Mouse (Mus musculus): ENCODE measurements around the gene Gpc4.
A peak's percentile ranks its signal among the peaks of the same experiment; 100 is the strongest.

Gene Gpc4

GRCm38 (mm10) chrX:52164738-52165554 is at the start of gene Gpc4:
Gene Gpc4 (minus strand): TSS chrX:52165252.
- DNase-seq = peak; percentile 80

- DNase-seq = no peak
These were observed 47.8 kb upstream of the Gpc4 start for GRCm38 (mm10) chrX:52212846-52213245.

DNA sequence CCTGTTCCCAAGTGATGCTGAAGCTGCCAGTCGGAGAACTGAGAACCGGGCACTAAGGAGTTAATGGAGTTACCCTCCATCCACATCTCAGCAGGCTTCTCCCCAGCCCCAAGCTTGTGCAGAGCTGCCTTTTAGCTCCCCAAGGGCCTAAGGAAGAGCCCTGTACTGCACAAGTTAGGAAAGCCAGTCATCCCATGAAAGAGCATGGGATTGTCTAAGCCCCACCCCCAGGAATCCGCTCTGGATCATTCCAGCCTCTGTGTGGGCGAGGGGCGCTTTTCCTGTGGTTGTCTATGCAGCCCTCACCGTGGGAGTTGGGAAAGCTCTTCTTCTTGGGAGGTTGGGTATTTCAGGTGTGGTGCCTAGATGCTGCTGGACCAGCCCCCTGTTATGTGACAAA is 34.8 kb upstream of the Gpc4 start:
- no peak for DNase-seq

- no peak for DNase-seq
These were observed 28.4 kb upstream of the Gpc4 start for GRCm38 (mm10) chrX:52193311-52193968.

DNA sequence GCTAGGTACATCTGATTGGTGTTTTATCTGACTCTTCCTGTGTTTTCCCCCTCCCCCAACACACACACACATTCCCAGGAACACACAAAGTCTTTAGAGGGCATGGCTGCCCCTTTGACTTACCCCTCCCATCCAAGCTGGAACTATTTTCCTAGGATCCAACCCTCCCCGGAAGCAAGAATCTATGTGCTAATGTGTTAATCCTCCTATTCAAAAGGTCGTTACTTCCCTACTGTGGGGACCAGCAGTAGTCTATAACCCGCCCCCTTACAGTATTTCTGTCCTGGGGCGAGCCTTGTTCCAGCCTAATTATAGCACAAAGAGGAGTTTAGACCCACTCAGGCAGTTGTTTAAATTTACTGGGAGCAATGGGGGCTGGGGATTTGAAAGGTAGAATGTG is 24.0 kb upstream of the Gpc4 start:
- no peak for DNase-seq

DNA sequence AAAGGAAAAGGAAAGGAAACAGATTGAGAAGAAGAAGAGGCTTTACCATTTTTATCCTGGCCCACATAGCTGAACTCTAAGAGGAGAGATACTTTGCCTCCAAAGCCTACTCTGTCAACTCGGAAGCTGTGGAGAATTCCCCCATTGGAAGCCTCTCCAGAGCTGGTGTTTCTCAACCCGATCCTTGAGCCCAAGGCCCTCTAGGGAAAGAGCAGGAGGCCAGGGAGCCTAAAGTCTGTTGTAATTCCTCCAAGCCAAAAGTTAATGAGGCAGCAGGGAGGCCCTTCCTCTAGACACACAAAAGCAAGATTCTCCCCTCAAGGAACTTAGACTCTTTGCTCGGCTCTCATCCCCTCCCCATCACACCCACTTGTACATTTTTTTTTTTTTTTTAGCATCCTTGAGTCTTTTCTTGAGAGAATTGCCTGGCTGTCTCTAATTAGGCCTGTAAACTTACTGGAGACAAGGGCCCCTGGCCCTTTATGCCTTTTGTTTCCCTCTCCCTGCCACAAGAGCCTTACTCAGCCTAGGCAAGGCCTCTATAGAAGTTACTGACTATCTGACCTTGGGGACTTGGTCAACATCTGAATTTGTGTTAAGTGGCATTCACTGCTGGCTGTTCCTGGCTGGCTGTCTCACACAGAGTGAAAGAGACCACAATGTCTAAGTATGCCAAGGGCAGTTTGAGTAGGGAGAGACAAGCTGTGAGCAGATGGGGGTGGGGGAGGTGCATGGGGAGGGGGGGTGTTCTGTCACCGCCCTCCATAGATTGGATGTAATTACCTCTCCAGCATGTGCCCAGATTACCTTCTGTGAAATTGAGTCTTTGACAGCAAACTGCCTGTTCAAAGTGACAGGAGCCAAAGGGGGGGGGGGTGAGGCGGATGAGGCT is 18.7 kb upstream of the Gpc4 start:
- DNase-seq = no peak

GRCm38 (mm10) chrX:52181401-52181800 is 16.3 kb upstream of the Gpc4 start:
- DNase-seq = no peak

- no peak for DNase-seq
These were observed 12.0 kb upstream of the Gpc4 start for GRCm38 (mm10) chrX:52177067-52177466.

DNA sequence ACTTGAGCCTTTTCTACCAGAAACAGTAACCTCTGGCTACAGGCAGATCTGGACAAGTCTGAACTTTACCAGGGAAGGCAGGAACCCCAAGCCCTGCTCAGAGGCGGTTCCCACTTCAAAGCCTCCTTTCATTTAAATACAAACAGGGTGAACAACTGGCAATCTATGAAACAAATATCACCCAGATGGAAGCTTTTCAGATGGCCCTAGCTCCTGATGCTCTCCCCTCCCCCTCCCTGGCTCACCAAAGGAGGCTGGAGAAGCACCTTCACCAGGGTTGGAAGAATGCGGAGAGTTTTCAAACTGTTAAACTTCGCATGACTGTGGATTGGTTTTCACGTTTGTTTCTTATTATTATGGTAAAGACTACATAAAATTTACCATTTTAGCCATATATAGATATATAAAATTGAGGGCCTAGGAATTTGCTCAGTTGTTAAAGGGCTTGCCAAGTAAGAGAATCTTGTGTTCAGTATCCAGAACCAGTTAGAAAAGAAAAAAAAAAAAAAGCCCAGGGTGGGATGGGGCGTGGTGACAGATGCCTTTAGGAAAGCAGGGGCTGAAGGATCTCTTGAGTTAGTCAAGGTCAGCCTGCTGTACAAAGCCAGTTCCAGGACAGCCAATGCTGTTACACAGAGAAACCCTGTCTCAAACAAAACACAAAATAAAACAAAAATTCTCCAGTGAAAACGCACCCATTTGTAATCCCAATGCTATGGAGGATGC is 2.6 kb upstream of the Gpc4 start:
- peak; percentile 18 for DNase-seq

- no peak for DNase-seq
These were observed 495 bp upstream of the Gpc4 start for GRCm38 (mm10) chrX:52165555-52165938.

- DNase-seq = no peak
These were observed 816 bp downstream of the Gpc4 start for GRCm38 (mm10) chrX:52164134-52164737.

- no peak for DNase-seq
These were observed 1.5 kb downstream of the Gpc4 start for GRCm38 (mm10) chrX:52163418-52164133.

- DNase-seq = no peak
These were observed 2.3 kb downstream of the Gpc4 start for GRCm38 (mm10) chrX:52162756-52163155.

DNA sequence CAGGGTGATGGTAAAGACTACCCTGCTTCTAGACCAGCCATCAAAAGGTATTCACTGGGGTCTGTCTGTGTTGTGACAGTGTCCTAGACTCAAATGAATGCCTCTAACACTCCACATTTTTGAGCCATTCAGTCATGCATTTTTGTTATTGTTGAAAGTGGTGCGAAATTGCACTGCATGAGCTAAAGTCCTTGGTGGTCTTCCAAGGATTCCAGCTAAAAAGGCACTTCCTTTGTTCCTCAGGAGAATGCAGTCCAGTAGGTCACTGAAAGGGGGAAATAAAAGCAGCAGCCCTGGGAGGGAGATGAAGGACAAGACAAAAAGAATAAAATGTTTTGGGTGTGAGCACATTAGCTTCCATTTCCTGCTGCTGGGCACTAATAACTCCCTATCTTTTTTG is 2.8 kb downstream of the Gpc4 start:
- no peak for DNase-seq

DNA sequence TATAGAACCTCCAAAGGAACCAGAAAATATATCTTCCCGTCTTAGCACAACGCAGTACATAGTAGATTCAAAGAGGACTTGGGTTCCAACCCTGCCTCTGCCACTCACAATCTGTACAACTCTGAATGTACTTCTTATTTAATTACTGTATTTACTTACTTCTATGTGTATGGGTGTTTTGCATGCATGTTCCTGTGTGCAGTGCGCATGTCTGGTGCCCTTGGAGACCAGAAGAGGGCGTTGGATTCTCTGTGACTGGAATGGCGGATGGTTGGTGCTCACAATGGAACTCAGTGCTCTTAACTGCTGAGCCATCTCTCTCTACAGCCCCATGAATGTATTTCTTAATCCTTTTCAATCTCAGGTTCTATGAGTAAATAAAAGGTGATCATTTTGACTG is 5.4 kb downstream of the Gpc4 start:
- DNase-seq = no peak

DNA sequence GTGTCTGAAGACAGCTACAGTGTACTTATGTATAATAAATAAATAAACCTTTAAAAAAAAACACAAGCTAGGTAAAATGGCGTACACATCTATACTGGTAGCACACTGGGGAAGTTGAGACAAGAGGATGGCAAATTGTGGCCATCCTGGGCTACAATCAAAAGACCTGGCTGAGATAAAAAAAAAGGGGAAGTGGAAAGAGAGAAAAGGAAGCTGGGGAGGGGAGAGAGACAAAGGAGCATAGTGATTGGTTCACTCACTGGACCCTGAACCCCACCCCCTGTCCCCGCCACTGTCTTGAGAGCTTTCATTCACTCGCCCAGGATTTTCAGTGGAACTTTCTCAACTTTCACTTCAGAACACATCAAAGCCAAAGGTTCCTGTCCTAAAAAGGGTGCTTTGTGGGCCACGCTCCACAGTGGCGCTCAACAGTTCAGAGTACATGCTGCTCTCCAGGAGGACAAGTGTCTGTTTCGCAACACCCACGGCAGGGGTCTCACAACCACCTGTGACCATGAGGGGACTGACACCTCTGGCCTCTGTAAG is 9.6 kb downstream of the Gpc4 start:
- no peak for DNase-seq

- no peak for DNase-seq
These were observed 10.2 kb downstream of the Gpc4 start for GRCm38 (mm10) chrX:52154821-52155220.

- no peak for DNase-seq
These were observed 11.6 kb downstream of the Gpc4 start for GRCm38 (mm10) chrX:52153451-52153850.

DNA sequence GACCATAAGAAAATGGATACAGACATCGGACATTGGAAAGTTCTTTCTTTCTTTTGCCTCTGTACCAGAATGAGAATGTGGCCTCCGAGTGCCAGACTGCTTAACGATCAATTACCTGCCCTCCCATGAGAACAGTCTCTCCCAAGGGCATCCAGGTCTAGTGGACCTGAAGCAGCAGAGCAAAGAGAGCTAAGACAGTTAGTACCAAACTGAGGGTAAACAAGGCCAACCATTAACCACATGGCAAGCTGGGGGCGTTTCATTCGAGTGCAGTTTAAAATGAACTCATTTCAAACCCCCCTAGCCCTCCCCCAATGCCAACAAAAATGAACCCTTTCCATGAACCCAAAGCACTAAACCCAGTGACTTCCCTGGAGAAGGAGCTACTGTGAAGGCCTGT is 12.1 kb downstream of the Gpc4 start:
- DNase-seq = peak; percentile 77

DNA sequence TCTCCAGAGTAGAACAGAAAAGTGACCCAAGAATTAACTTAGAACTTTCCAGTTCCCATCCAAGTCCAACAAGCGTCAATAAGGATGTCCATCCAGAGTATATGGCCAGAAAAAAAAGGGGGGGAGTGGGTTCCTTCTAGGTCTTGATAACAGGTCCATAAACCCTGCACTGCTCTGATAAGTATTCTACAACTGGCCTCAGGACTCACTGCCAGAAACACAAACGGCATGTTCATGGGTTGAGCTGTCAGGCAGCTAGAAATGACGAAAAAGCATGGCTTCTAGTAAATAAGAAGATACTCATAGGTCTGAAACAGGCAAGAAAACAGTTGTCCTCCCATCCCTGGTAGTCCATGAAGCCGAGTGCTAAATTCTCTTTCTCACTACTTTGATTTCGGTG is 13.5 kb downstream of the Gpc4 start:
- no peak for DNase-seq

DNA sequence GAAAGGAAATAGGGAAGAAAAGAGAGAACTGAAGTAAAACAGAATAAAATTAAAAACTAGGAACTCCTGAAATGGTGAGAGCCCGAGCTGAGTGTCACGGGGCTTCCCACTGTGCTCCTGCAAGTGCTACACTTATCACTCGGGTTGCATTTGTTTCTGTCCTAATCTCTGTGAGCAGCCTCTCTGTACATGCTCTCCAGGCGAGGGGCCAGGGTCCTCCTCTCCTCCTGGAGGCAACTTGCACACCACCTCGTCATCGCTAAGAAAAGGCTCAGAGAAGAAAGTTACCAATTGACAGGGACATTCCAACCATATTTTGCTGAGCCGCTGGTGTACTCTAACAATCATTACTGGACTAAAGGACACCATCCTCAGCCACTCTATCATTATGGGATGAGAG is 14.0 kb downstream of the Gpc4 start:
- DNase-seq = peak; percentile 65

Data from kidney, adult 11 months (tissue).